Mouse (Mus musculus): ENCODE results near the gene Rorb. TPM values are rescaled to one million over a fixed set of nuclear protein-coding genes. Genes with fewer than 3 reads are reported as not detected.
A peak's percentile ranks its signal among the peaks of the same experiment; 100 is the strongest.

The Rorb gene
- polyA plus RNA-seq, 1 experiment = 0.10 TPM

GRCm38 (mm10) chr19:18898238-18898637 lies 212.8 kb downstream of the Rorb start:
- no peak for TF ChIP-seq MYOD1 (IDR thresholded peaks at IDR 0.05; ENCODE audit: control insufficient read depth in 1 of 3, insufficient read length in 2 of 3, low read depth in 2 of 3)
- Histone ChIP-seq H3K27me3 (ENCODE audit: control insufficient read depth, insufficient read depth, insufficient read length) (no peaks in the 10 kb centered on the region), H3K79me2 (ENCODE audit: control insufficient read depth, insufficient read depth) (no peaks in the 10 kb centered on the region), H3K4me2 (ENCODE audit: low read depth) (no peak overlapping the region), H3ac (ENCODE audit: control insufficient read depth, insufficient read length) (no peak overlapping the region), H3K36me3 (ENCODE audit: control insufficient read depth, insufficient read depth) (no peaks in the 10 kb centered on the region), H3K4me3 (no peak overlapping the region)

GRCm38 (mm10) chr19:18890216-18890615 lies 220.8 kb downstream of the Rorb start:
- Histone ChIP-seq H3K4me3 (no peak overlapping the region), H3ac (ENCODE audit: control insufficient read depth, insufficient read length) (no peak overlapping the region), H3K36me3 (ENCODE audit: control insufficient read depth, insufficient read depth) (no peaks in the 10 kb centered on the region), H3K27me3 (ENCODE audit: control insufficient read depth, insufficient read depth, insufficient read length) (no peaks in the 10 kb centered on the region), H3K4me2 (ENCODE audit: low read depth) (peak overlapping the region; percentile 28), H3K79me2 (ENCODE audit: control insufficient read depth, insufficient read depth) (no peaks in the 10 kb centered on the region)
- TF ChIP-seq USF1 (IDR thresholded peaks at IDR 0.05; ENCODE audit: low read depth) (no peak), CEBPB (IDR thresholded peaks at IDR 0.05; ENCODE audit: insufficient read depth, poor library complexity, severe bottlenecking) (peak; percentile 76; the same call in 1 of the 2 replicates), MYOG (IDR thresholded peaks at IDR 0.05; ENCODE audit: control insufficient read depth in 1 of 3, insufficient read depth in 1 of 3, insufficient read length in 2 of 3, low read depth in 2 of 3) (no peak), E2F4 (IDR thresholded peaks at IDR 0.05; ENCODE audit: insufficient read depth) (no peak), POLR2A (IDR thresholded peaks at IDR 0.05; ENCODE audit: insufficient read length, low read depth) (peak; percentile 33)

DNA sequence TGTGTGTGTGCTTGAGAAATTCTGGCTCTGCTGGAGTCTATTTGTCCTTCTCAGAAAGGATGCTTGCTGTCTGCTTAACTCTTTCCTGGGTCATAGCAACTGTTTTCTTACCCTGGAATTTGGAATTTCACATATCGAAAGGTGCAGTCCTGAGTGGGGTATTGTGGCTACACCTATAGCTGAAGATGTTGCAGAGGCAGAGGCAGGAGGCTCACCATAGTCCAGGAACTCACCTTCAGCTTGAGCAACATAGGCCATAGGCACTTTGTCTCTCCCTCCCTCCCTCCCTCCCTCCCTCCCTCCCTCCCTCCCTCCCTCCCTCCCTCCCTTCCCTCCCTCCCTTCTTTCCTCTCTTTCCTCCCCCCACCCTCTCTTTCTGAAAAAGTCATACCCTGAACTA lies 221.4 kb downstream of the Rorb start:
- no peaks in the 10 kb centered on the region for H3K36me3 ChIP-seq (ENCODE audit: control insufficient read depth, insufficient read depth)
- no peaks in the 10 kb centered on the region for H3K27me3 ChIP-seq (ENCODE audit: control insufficient read depth, insufficient read depth, insufficient read length)
- H3K4me2 ChIP-seq (ENCODE audit: low read depth) = peak overlapping the region; percentile 75
- TF ChIP-seq E2F4 (IDR thresholded peaks at IDR 0.05; ENCODE audit: insufficient read depth) = no peak
- TF ChIP-seq TCF3 (IDR thresholded peaks at IDR 0.05; ENCODE audit: insufficient read length, low read depth) = no peak
- TF ChIP-seq SRF (IDR thresholded peaks at IDR 0.05; ENCODE audit: control insufficient read depth, insufficient read length, low read depth) = no peak
- no peak for TF ChIP-seq MAX (IDR thresholded peaks at IDR 0.05; ENCODE audit: low read depth)
- no peak for TF ChIP-seq CEBPB (IDR thresholded peaks at IDR 0.05; ENCODE audit: insufficient read depth, poor library complexity, severe bottlenecking)
- TF ChIP-seq MYOD1 (IDR thresholded peaks at IDR 0.05; ENCODE audit: control insufficient read depth in 1 of 3, insufficient read length in 2 of 3, low read depth in 2 of 3) = no peak
- H3K4me3 ChIP-seq = no peak overlapping the region
- no peaks in the 10 kb centered on the region for H3K79me2 ChIP-seq (ENCODE audit: control insufficient read depth, insufficient read depth)
- no peak overlapping the region for H3ac ChIP-seq (ENCODE audit: control insufficient read depth, insufficient read length)

DNA sequence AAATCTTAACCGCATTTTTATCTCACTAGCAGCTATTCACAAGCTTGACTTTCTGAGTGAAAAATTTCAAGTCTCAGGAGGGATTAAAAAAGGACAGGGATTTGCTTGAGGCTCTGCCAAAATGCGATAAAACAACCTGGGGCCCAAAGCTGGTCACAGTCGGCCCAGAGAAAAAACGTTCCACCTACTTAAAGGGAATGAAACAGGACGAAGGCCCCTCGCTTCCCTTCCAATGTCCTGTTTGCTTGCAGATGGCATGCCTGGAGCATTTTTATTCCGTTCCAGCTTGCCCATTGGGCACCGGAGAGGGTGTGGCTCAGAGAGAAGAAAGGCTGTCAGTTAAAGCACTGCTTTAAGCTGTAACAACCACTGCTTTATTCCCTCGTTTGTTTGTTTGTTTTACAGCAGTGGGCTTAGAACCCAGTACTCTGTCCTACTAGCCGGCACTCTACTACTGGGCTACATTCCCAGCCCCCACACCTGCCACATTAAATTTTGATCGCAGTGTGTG lies 221.8 kb downstream of the Rorb start:
- Histone ChIP-seq H3K27me3 (ENCODE audit: control insufficient read depth, insufficient read depth, insufficient read length) (no peaks in the 10 kb centered on the region), H3K36me3 (ENCODE audit: control insufficient read depth, insufficient read depth) (no peaks in the 10 kb centered on the region), H3K4me2 (ENCODE audit: low read depth) (peak overlapping the region; percentile 75), H3K4me3 (no peak overlapping the region), H3ac (ENCODE audit: control insufficient read depth, insufficient read length) (no peak overlapping the region), H3K79me2 (ENCODE audit: control insufficient read depth, insufficient read depth) (no peaks in the 10 kb centered on the region)
- no peak for TF ChIP-seq POLR2A (IDR thresholded peaks at IDR 0.05; ENCODE audit: insufficient read length, low read depth)
- TF ChIP-seq TCF3 (IDR thresholded peaks at IDR 0.05; ENCODE audit: insufficient read length, low read depth) = no peak
- no peak for TF ChIP-seq MYOD1 (IDR thresholded peaks at IDR 0.05; ENCODE audit: control insufficient read depth in 1 of 3, insufficient read length in 2 of 3, low read depth in 2 of 3)
- TF ChIP-seq TCF12 (IDR thresholded peaks at IDR 0.05; ENCODE audit: insufficient read depth, poor library complexity, severe bottlenecking) = no peak
- TF ChIP-seq E2F4 (IDR thresholded peaks at IDR 0.05; ENCODE audit: insufficient read depth) = no peak
- TF ChIP-seq MYOG (IDR thresholded peaks at IDR 0.05; ENCODE audit: control insufficient read depth in 1 of 3, insufficient read depth in 1 of 3, insufficient read length in 2 of 3, low read depth in 2 of 3) = no peak

DNA sequence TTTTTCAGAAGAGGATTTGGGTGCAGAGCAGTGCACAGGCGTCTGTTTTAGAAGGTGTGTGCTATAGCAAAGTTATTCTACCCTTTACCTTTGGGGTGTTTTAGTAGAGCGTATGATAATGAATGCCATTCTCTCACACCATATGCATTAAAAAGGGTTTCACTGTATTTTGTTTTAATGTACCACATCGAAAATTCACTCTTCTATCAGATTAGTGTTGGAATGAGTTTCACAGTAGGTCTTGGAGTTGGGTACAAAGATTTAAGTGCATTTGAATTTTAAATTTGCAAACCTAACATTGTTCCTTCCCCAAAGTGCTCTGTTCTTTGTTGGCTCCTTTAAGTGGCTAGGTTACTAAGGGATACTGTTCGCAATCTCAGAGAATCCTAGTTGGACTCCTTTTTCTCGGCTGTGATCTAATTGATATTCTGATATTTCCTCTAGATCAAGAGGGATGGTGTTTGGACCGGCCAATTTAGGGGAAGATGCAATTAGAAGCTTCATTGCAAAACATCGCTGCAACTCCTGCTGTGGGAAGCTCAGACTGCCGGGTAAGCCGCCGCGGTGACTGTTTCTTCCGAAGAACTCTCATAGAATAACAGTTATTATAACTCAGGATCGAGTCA lies 222.4 kb downstream of the Rorb start:
- Histone ChIP-seq H3K4me2 (ENCODE audit: low read depth) (peak overlapping the region; percentile 75), H3K27me3 (ENCODE audit: control insufficient read depth, insufficient read depth, insufficient read length) (no peaks in the 10 kb centered on the region), H3K79me2 (ENCODE audit: control insufficient read depth, insufficient read depth) (no peaks in the 10 kb centered on the region), H3ac (ENCODE audit: control insufficient read depth, insufficient read length) (no peak overlapping the region), H3K36me3 (ENCODE audit: control insufficient read depth, insufficient read depth) (no peaks in the 10 kb centered on the region), H3K4me3 (no peak overlapping the region)
- TF ChIP-seq MYOG (IDR thresholded peaks at IDR 0.05; ENCODE audit: control insufficient read depth in 1 of 3, insufficient read depth in 1 of 3, insufficient read length in 2 of 3, low read depth in 2 of 3) (no peak), REST (IDR thresholded peaks at IDR 0.05; ENCODE audit: insufficient read depth, insufficient read length) (no peak), E2F4 (IDR thresholded peaks at IDR 0.05; ENCODE audit: insufficient read depth) (no peak), CEBPB (IDR thresholded peaks at IDR 0.05; ENCODE audit: insufficient read depth, poor library complexity, severe bottlenecking) (0 out of 2 replicates have a peak, but pooled peaks have one; percentile 19)

Data from myocyte (in vitro differentiated cells).